Mouse (Mus musculus): ENCODE data around the gene Gins2. TPM values are rescaled to one million over a fixed set of nuclear protein-coding genes. Genes with fewer than 3 reads are reported as not detected.

The Gins2 gene
- total and polyA plus RNA-seq, 2 experiments from 2014 or later: 5.3 to 9.6 TPM

GRCm38 (mm10) chr8:120536306-120537206 is 52.5 kb downstream of the Gins2 start:
- H3K27me3 ChIP-seq (ENCODE audit: insufficient read depth, low read length): no peaks in the 10 kb centered on the region
- H3K4me3 ChIP-seq (ENCODE audit: low read depth, low read length): peak overlapping the region; percentile 64
- under 1% methylated on average over 55 of the region's 61 CpGs for WGBS
- peak overlapping the region; percentile 76 for H3K9ac ChIP-seq
- H3K4me2 ChIP-seq (ENCODE audit: low read depth): peak overlapping the region; percentile 98
- H3K27ac ChIP-seq (ENCODE audit: low read depth, low read length): peak overlapping the region; percentile 98
- TF ChIP-seq CTCF (IDR thresholded peaks at IDR 0.05; ENCODE audit: low read depth): no peak
- H3K36me3 ChIP-seq (ENCODE audit: insufficient read depth): no peaks in the 10 kb centered on the region
- ATAC-seq (no peak), DNase-seq (no peak)
- no peaks in the 10 kb centered on the region for H3K9me3 ChIP-seq (ENCODE audit: low read length)
- H3K4me1 ChIP-seq (ENCODE audit: insufficient read depth): peaks cover 32% of the 10 kb centered on the region

DNA sequence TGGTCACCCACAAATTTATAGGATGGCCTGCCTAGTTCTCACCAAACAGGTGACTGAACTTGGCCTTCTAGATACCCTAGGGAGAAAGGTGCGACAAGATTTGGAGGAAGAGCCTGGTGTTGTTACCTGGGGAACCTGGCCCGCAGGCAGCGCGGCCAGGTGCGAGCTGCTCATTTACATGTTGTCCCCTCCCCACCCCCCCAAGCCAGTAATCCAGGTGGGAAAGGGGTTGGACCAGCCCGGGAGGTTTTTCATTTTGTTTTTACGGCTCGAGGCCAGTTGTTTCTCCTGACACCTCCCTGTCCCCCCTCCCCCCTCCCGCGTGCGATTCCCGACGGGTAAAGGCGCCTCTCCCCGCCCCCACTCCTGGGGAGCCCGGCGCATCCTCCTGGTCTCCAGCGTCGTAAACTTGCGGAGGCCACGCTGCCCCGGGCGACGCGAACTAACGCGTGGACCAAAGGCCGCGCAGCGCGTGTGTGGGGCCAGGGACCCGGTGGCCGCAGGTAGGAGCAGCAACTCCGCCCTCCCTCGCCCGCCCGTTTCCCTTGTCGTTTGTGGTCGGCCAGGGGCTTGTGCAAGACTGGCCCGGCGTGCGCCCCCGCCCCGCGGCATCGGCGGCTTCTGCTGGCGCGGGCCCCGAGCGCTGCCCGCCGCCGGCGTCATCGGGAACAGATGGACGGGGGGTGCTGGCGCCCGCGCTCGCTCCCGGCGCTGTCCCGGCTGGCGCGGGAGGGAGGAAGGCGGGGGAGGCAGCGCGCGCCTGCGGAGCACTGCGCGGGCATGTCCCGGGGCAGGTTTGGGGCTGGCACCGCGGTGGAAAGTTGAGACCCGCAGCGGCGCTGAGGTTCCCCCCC is 53.4 kb downstream of the Gins2 start:
- H3K27ac ChIP-seq (ENCODE audit: low read depth, low read length): peak overlapping the region; percentile 98
- WGBS: 2% methylated on average over 65 of the region's 79 CpGs
- H3K27me3 ChIP-seq (ENCODE audit: insufficient read depth, low read length): no peaks in the 10 kb centered on the region
- no peak for TF ChIP-seq CTCF (IDR thresholded peaks at IDR 0.05; ENCODE audit: low read depth)
- peaks cover 32% of the 10 kb centered on the region for H3K4me1 ChIP-seq (ENCODE audit: insufficient read depth)
- peak overlapping the region; percentile 98 for H3K4me2 ChIP-seq (ENCODE audit: low read depth)
- ATAC-seq (peak; percentile 4; the same call in 1 of the 2 replicates), DNase-seq (peak; percentile 83)
- H3K9ac ChIP-seq: peak overlapping the region; percentile 76
- peak overlapping the region; percentile 64 for H3K4me3 ChIP-seq (ENCODE audit: low read depth, low read length)
- H3K9me3 ChIP-seq (ENCODE audit: low read length): no peaks in the 10 kb centered on the region
- no peaks in the 10 kb centered on the region for H3K36me3 ChIP-seq (ENCODE audit: insufficient read depth)

- H3K9me3 ChIP-seq (ENCODE audit: low read length): no peaks in the 10 kb centered on the region
- DNase-seq (peak; percentile 86), ATAC-seq (peak; percentile 35; the same call in 1 of the 2 replicates)
- peaks cover 31% of the 10 kb centered on the region for H3K4me1 ChIP-seq (ENCODE audit: insufficient read depth)
- H3K36me3 ChIP-seq (ENCODE audit: insufficient read depth): no peaks in the 10 kb centered on the region
- TF ChIP-seq CTCF (IDR thresholded peaks at IDR 0.05; ENCODE audit: low read depth): peak; percentile 98
- peak overlapping the region; percentile 64; the same call in 1 of the 2 replicates for H3K4me3 ChIP-seq (ENCODE audit: low read depth, low read length)
- H3K9ac ChIP-seq: no peak overlapping the region
- 8% methylated on average over 14 of the region's 14 CpGs for WGBS
- no peak overlapping the region for H3K27ac ChIP-seq (ENCODE audit: low read depth, low read length)
- H3K27me3 ChIP-seq (ENCODE audit: insufficient read depth, low read length): no peaks in the 10 kb centered on the region
- H3K4me2 ChIP-seq (ENCODE audit: low read depth): peak overlapping the region; percentile 98; the same call in 1 of the 2 replicates
Observed at GRCm38 (mm10) chr8:120534504-120535368, 54.4 kb downstream of the Gins2 start.

- no peaks in the 10 kb centered on the region for H3K27me3 ChIP-seq (ENCODE audit: insufficient read depth, low read length)
- H3K9ac ChIP-seq: no peak overlapping the region
- no peak for ATAC-seq
- no peak for TF ChIP-seq CTCF (IDR thresholded peaks at IDR 0.05; ENCODE audit: low read depth)
- no peak overlapping the region for H3K4me2 ChIP-seq (ENCODE audit: low read depth)
- peaks cover 25% of the 10 kb centered on the region for H3K4me1 ChIP-seq (ENCODE audit: insufficient read depth)
- H3K36me3 ChIP-seq (ENCODE audit: insufficient read depth): no peaks in the 10 kb centered on the region
- no peak for DNase-seq
- H3K27ac ChIP-seq (ENCODE audit: low read depth, low read length): no peak overlapping the region
- 38% methylated on average over 8 of the region's 8 CpGs for WGBS
- H3K9me3 ChIP-seq (ENCODE audit: low read length): no peaks in the 10 kb centered on the region
- H3K4me3 ChIP-seq (ENCODE audit: low read depth, low read length): no peak overlapping the region
Observed at GRCm38 (mm10) chr8:120534080-120534479, 55.0 kb downstream of the Gins2 start.

DNA sequence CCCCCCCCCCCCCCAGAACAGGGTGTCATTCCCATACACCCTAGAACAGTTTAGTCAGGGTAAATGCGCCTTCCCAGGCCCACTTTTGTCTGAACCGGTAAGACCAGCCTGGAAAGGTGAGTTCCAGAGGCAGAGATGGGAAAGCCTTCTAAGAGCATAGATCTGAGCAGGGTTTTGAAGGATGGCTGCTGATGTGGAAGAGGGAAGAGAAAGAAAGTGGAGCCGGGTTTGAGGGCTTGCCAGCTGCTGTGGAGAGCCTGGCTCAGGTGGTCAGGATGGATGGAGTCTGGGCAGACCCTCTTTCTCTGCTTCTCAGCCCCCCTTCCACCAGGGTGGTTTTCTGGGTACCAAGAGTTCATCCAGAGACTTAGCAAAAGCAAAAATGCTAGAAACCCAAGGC is 55.7 kb downstream of the Gins2 start:
- H3K36me3 ChIP-seq (ENCODE audit: insufficient read depth): no peaks in the 10 kb centered on the region
- H3K4me1 ChIP-seq (ENCODE audit: insufficient read depth): peaks cover 25% of the 10 kb centered on the region
- TF ChIP-seq CTCF (IDR thresholded peaks at IDR 0.05; ENCODE audit: low read depth): no peak
- WGBS: 24% methylated on average over 3 of the region's 3 CpGs
- DNase-seq (no peak), ATAC-seq (no peak)
- no peak overlapping the region for H3K4me3 ChIP-seq (ENCODE audit: low read depth, low read length)
- H3K4me2 ChIP-seq (ENCODE audit: low read depth): peak overlapping the region; percentile 40; the same call in 1 of the 2 replicates
- no peaks in the 10 kb centered on the region for H3K9me3 ChIP-seq (ENCODE audit: low read length)
- no peak overlapping the region for H3K9ac ChIP-seq
- H3K27me3 ChIP-seq (ENCODE audit: insufficient read depth, low read length): no peaks in the 10 kb centered on the region
- peak overlapping the region; percentile 66; the same call in 1 of the 2 replicates for H3K27ac ChIP-seq (ENCODE audit: low read depth, low read length)
